Mouse (Mus musculus) frontal cortex, adult 2 months (tissue): Measurements from ENCODE around the gene Zfp385c. TPM values are rescaled to one million over a fixed set of nuclear protein-coding genes. Genes with fewer than 3 reads are reported as not detected.
A peak's percentile ranks its signal among the peaks of the same experiment; 100 is the strongest.

Experiments used
- DNase-seq, 2 experiments: peaks; one replicate each; pipeline ENCODE4 v3.0.0; 2022; ENCODE audit warnings: low spot score in 1 of 2; ENCODE audit errors: extremely low spot score in 1 of 2
- polyA plus RNA-seq: library from polyadenylated mRNA; depleted of rRNA; stranded (reverse); fragments of >200 nt; gene quantifications from 2 replicates; pipeline ENCODE4 v1.2.3, GENCODE M21; 2012

Zfp385c gene
- polyA plus RNA-seq, 1 experiment, result 2.5 TPM

- DNase-seq, result peak in 1 of 2 experiments; percentile 36
These were observed 26.6 kb upstream of the Zfp385c start for GRCm38 (mm10) chr11:100718866-100719265.

GRCm38 (mm10) chr11:100718462-100718861 lies 26.2 kb upstream of the Zfp385c start:
- DNase-seq, result no peak

- peak in 1 of 2 experiments; percentile 63 for DNase-seq
These were observed 24.4 kb upstream of the Zfp385c start for GRCm38 (mm10) chr11:100716649-100717048.

- no peak for DNase-seq
These were observed 22.7 kb upstream of the Zfp385c start for GRCm38 (mm10) chr11:100714948-100715347.

GRCm38 (mm10) chr11:100714534-100714915 lies 22.3 kb upstream of the Zfp385c start:
- DNase-seq, result peak; percentile 69 to 92

GRCm38 (mm10) chr11:100713735-100714533 lies 21.7 kb upstream of the Zfp385c start, which contains the start of gene Hspb9:
Gene Hspb9 (plus strand): TSS chr11:100713850.
- DNase-seq, result peak in 1 of 2 experiments; percentile 70

- no peak for DNase-seq
These were observed 20.9 kb upstream of the Zfp385c start for GRCm38 (mm10) chr11:100713174-100713573.

- peak; percentile 52 to 89 for DNase-seq
These were observed 19.7 kb upstream of the Zfp385c start, which contains the start of gene Kat2a for GRCm38 (mm10) chr11:100711783-100712615. Gene Kat2a (minus strand): TSS chr11:100712465.

- DNase-seq, result no peak
These were observed 18.7 kb upstream of the Zfp385c start for GRCm38 (mm10) chr11:100710977-100711376.

- DNase-seq, result no peak
These were observed 18.3 kb upstream of the Zfp385c start for GRCm38 (mm10) chr11:100710528-100710927.

GRCm38 (mm10) chr11:100709201-100709810 lies 17.1 kb upstream of the Zfp385c start:
- DNase-seq, result no peak

- DNase-seq, result no peak
These were observed 13.0 kb upstream of the Zfp385c start for GRCm38 (mm10) chr11:100705095-100705747.

- no peak for DNase-seq
These were observed 11.7 kb upstream of the Zfp385c start, which contains the start of gene Dhx58 for GRCm38 (mm10) chr11:100703851-100704531. Gene Dhx58 (minus strand): TSS chr11:100704271.

GRCm38 (mm10) chr11:100703366-100703765 lies 11.1 kb upstream of the Zfp385c start:
- DNase-seq, result no peak

- DNase-seq, result no peak
These were observed 10.7 kb upstream of the Zfp385c start for GRCm38 (mm10) chr11:100702906-100703305.

- peak in 1 of 2 experiments; percentile 86 for DNase-seq
These were observed 10.0 kb upstream of the Zfp385c start for GRCm38 (mm10) chr11:100702081-100702851.

GRCm38 (mm10) chr11:100701301-100701700 lies 9.0 kb upstream of the Zfp385c start:
- no peak for DNase-seq

GRCm38 (mm10) chr11:100700710-100701109 lies 8.5 kb upstream of the Zfp385c start:
- no peak for DNase-seq

GRCm38 (mm10) chr11:100697921-100698320 lies 5.7 kb upstream of the Zfp385c start:
- DNase-seq, result no peak
